Mouse (Mus musculus): ENCODE measurements around the gene Gm8660.
"Not testable (repeated sequence)": the region's sequence is repeated elsewhere in the genome, so short reads cannot be mapped to it uniquely, and the experiment has no call there.

The Gm8660 gene

GRCm38 (mm10) chr7:22370939-22371338 lies at the start of gene Gm8660:
Gm8660 (minus strand) TSS chr7:22371039.
- in situ Hi-C loops (cut with MboI): not testable (repeated sequence)

- in situ Hi-C loops (cut with MboI): not testable (repeated sequence)
Observed at GRCm38 (mm10) chr7:22413283-22413682, 42.4 kb upstream of the Gm8660 start, which contains the start of gene Vmn1r148. Vmn1r148 (plus strand) TSS chr7:22413583.

- in situ Hi-C loops (cut with MboI): not testable (repeated sequence)
Observed at GRCm38 (mm10) chr7:22329617-22330016, 41.2 kb downstream of the Gm8660 start, which contains the start of gene Gm4187. Gm4187 (minus strand) TSS chr7:22329717.

All from mature B cell (primary cell).